In genomic region chr9:110263181-110263580, GRCm38 (mm10) we compare ENCODE assay signal across 14 mouse cellular contexts.
"Had no signal": no experiment of that assay in that cellular context is flagged by ENCODE, and none has a peak within 500 bp of the region (broad histone marks: within the 10 kb centered on the region; RNA-seq: fewer than 3 reads in every experiment).

No protein-coding gene starts in this region.

- H3K27me3 ChIP-seq: limb, embryonic 12.5 days; liver, embryonic 13.5 days; lung, embryonic 15.5 days had no signal

- H3K27ac ChIP-seq: layer of hippocampus, adult 2 months; limb, embryonic 12.5 days; liver, embryonic 13.5 days; lung, embryonic 15.5 days; stomach, postnatal 0 days had no signal

- H3K36me3 ChIP-seq: limb, embryonic 12.5 days; liver, embryonic 13.5 days; lung, embryonic 15.5 days had no signal

- H3K4me2 ChIP-seq: limb, embryonic 12.5 days; liver, embryonic 13.5 days; lung, embryonic 15.5 days had no signal

- H3K9me3 ChIP-seq: limb, embryonic 12.5 days; liver, embryonic 13.5 days; lung, embryonic 15.5 days had no signal

- DNase-seq: kidney, adult 18-20 months; kidney, postnatal 10 days; kidney, postnatal 4 days; liver; liver, embryonic 13.5 days; liver, postnatal 0 days; midbrain, embryonic 14.5 days; thymus, adult 2 months; thymus, postnatal 25 days had no signal

- H3K4me3 ChIP-seq: layer of hippocampus, adult 2 months; limb, embryonic 12.5 days; liver, embryonic 13.5 days; lung, embryonic 15.5 days; myocyte had no signal

- H3K4me1 ChIP-seq: limb, embryonic 12.5 days; liver, embryonic 13.5 days; lung, embryonic 15.5 days had no signal

- H3K9ac ChIP-seq: limb, embryonic 12.5 days; liver, embryonic 13.5 days; liver, postnatal 0 days; lung, embryonic 15.5 days had no signal

- ATAC-seq: liver, postnatal 0 days had no signal
